Mouse (Mus musculus) E14TG2a.4 (cell line): Measurements from ENCODE around the gene Lmna.

Source experiments
- CTCF ChIP-seq: conservative IDR thresholded peaks from 2 replicates; pipeline ENCODE4 v1.5.1; 2014; ENCODE audit warnings: low read length
- POU5F1 ChIP-seq: IDR thresholded peaks from 2 replicates; pipeline ENCODE4 v1.6.1; 2014; ENCODE audit warnings: low read length, borderline replicate concordance

- TF ChIP-seq CTCF (no peak), POU5F1 (no peak)
Measured at GRCm38 (mm10) chr3:88479828-88480227, 29.9 kb downstream of the Lmna start.
